Mouse (Mus musculus): ENCODE data around the gene Tspan18. TPM values are rescaled to one million over a fixed set of nuclear protein-coding genes. Genes with fewer than 3 reads are reported as not detected.

Gene Tspan18
- polyA plus RNA-seq, 1 experiment = 1.0 TPM

DNA sequence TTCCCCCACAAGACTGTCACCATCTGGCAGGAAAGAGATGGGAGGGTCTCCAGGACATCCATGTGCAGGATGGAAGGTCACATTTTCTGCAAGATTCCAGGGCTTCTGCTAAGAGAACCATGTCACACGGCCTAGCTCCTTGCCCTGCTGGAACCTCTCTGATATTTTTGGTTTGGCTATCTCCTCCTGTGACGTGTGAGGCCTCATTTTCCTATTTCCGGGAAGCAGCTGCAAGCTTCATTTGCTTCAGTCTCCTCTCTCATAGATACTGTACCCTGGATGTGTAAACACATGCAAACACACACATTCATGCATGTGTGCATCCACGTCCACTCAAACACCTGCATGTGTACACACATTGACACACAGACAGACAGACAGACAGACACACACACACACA is 171.5 kb downstream of the Tspan18 start:
- Histone ChIP-seq H3K4me1 (ENCODE audit: control insufficient read depth, insufficient read depth, low read length) (no peaks in the 10 kb centered on the region), H3K4me3 (ENCODE audit: low read depth, low read length) (no peak overlapping the region), H3K9me3 (replicated peaks; ENCODE audit: control insufficient read depth, insufficient read depth, low read length, poor library complexity, severe bottlenecking) (no peaks in the 10 kb centered on the region), H3K27ac (ENCODE audit: insufficient read depth, low read length) (no peak overlapping the region), H3K9ac (ENCODE audit: low read depth, poor library complexity, severe bottlenecking) (no peak overlapping the region), H3K27me3 (ENCODE audit: control insufficient read depth, insufficient read depth, low read length, poor library complexity, severe bottlenecking) (no peaks in the 10 kb centered on the region), H3K36me3 (ENCODE audit: control insufficient read depth, insufficient read depth, low read length, poor library complexity, severe bottlenecking) (no peaks in the 10 kb centered on the region)
- TF ChIP-seq POLR2A (IDR thresholded peaks at IDR 0.05; ENCODE audit: insufficient read depth, low read length) = no peak
- no peak for TF ChIP-seq CTCF (IDR thresholded peaks at IDR 0.05; ENCODE audit: low read depth, low read length)

DNA sequence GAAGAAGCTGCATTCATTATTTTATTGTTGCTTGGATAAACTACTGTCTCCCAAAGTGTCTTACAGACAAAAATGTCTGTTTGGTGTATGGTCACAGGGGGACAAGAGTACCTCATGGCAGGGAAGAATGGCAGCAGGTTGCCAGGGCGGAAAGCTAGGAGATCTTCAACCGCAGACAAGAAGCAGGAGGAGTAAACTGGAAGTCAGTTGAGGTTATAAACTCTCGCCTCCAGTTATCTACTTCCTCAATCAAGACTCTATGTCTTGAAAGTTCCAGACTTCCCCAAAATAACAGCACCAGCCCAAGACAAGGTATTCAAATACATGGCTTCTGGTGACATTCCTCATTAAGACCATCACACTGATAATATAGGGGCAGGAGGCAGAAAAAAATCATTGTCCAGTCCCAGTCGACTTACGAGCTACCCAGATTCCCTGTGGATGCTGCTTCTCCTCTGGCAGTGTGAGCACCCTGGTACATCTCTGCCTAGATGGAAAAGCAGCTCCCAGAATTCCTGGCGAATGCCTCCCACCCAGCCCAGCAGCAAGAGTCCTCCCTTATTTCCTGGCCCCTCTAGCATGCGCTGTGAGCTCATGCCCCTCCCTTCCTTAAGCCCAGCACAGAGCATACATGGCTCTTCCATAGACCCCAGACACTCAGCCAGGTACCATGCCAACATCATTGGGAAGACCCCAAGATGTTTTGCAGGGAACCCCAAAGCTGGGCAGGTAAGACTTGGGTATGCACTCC is 172.2 kb downstream of the Tspan18 start:
- Histone ChIP-seq H3K9ac (ENCODE audit: low read depth, poor library complexity, severe bottlenecking) (no peak overlapping the region), H3K4me3 (ENCODE audit: low read depth, low read length) (no peak overlapping the region), H3K27me3 (ENCODE audit: control insufficient read depth, insufficient read depth, low read length, poor library complexity, severe bottlenecking) (no peaks in the 10 kb centered on the region), H3K9me3 (replicated peaks; ENCODE audit: control insufficient read depth, insufficient read depth, low read length, poor library complexity, severe bottlenecking) (no peaks in the 10 kb centered on the region), H3K27ac (ENCODE audit: insufficient read depth, low read length) (no peak overlapping the region), H3K36me3 (ENCODE audit: control insufficient read depth, insufficient read depth, low read length, poor library complexity, severe bottlenecking) (no peaks in the 10 kb centered on the region), H3K4me1 (ENCODE audit: control insufficient read depth, insufficient read depth, low read length) (no peaks in the 10 kb centered on the region)
- TF ChIP-seq CTCF (IDR thresholded peaks at IDR 0.05; ENCODE audit: low read depth, low read length) = no peak
- TF ChIP-seq POLR2A (IDR thresholded peaks at IDR 0.05; ENCODE audit: insufficient read depth, low read length) = no peak
- no peak for TF ChIP-seq EP300 (IDR thresholded peaks at IDR 0.05; ENCODE audit: insufficient read depth, low read depth, low read length)

DNA sequence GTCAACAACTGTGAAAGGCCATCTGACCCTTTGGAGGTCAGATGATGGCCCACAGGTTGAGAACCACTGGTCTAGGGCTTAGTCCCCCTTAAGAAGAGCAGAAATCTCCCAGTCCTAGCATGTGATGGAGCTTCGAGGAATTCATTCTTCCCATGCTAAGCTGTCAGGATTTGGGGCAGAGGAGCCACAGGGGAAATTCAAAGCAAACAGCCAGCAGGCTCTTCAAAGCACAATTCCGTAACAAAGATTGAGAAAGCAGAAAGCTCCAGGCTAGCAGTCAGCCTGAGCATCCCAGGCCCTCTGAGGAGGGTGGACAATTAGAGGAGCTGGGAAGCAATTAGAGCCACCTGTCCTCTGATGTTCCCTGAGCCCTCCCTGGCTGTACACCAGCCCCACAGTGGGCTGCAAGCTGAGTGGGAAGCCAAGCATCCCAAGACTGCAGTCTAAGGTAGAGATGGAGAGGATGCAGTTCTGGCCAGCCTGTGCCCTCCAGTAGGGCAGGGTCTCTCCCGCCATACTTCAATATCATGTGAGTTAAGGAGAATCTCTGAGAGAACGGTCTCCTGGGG is 173.8 kb downstream of the Tspan18 start:
- Histone ChIP-seq H3K9ac (ENCODE audit: low read depth, poor library complexity, severe bottlenecking) (no peak overlapping the region), H3K4me3 (ENCODE audit: low read depth, low read length) (no peak overlapping the region), H3K4me1 (ENCODE audit: control insufficient read depth, insufficient read depth, low read length) (no peaks in the 10 kb centered on the region), H3K27me3 (ENCODE audit: control insufficient read depth, insufficient read depth, low read length, poor library complexity, severe bottlenecking) (no peaks in the 10 kb centered on the region), H3K27ac (ENCODE audit: insufficient read depth, low read length) (no peak overlapping the region), H3K9me3 (replicated peaks; ENCODE audit: control insufficient read depth, insufficient read depth, low read length, poor library complexity, severe bottlenecking) (no peaks in the 10 kb centered on the region), H3K36me3 (ENCODE audit: control insufficient read depth, insufficient read depth, low read length, poor library complexity, severe bottlenecking) (no peaks in the 10 kb centered on the region)
- no peak for TF ChIP-seq CTCF (IDR thresholded peaks at IDR 0.05; ENCODE audit: low read depth, low read length)
- no peak for TF ChIP-seq POLR2A (IDR thresholded peaks at IDR 0.05; ENCODE audit: insufficient read depth, low read length)
- TF ChIP-seq EP300 (IDR thresholded peaks at IDR 0.05; ENCODE audit: insufficient read depth, low read depth, low read length) = no peak

DNA sequence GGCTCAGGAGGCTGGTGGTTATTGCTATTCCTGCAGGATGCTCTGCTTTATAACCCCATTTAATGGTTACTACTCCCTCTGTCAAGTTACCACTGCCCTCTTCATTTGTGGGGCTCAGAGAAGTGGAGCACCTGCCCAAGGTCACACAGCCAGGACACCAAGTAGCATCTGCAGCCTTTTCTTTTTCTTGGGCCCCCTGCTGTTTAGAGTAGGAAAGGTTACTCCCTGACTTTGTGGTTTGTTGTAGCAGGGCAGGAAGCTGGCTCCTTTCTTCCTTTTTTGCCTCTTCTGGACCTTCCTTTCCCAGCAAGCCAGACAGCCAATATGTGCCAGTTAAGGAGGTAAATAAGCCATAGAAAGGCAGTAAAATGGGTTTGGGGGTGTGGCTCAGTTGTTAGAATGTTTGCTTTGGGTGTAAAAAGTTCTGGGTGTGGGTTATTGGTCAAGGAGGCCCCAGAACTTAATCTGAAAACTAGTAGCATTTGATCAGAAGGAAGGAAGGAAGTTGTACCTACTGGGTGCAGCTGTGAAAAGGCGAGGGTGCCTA is 179.7 kb downstream of the Tspan18 start:
- Histone ChIP-seq H3K27me3 (ENCODE audit: control insufficient read depth, insufficient read depth, low read length, poor library complexity, severe bottlenecking) (no peaks in the 10 kb centered on the region), H3K36me3 (ENCODE audit: control insufficient read depth, insufficient read depth, low read length, poor library complexity, severe bottlenecking) (no peaks in the 10 kb centered on the region), H3K4me3 (ENCODE audit: low read depth, low read length) (no peak overlapping the region), H3K9ac (ENCODE audit: low read depth, poor library complexity, severe bottlenecking) (no peak overlapping the region), H3K27ac (ENCODE audit: insufficient read depth, low read length) (no peak overlapping the region), H3K9me3 (replicated peaks; ENCODE audit: control insufficient read depth, insufficient read depth, low read length, poor library complexity, severe bottlenecking) (no peaks in the 10 kb centered on the region), H3K4me1 (ENCODE audit: control insufficient read depth, insufficient read depth, low read length) (peaks cover 2% of the 10 kb centered on the region)
- TF ChIP-seq CTCF (IDR thresholded peaks at IDR 0.05; ENCODE audit: low read depth, low read length) = no peak
- TF ChIP-seq POLR2A (IDR thresholded peaks at IDR 0.05; ENCODE audit: insufficient read depth, low read length) = no peak

DNA sequence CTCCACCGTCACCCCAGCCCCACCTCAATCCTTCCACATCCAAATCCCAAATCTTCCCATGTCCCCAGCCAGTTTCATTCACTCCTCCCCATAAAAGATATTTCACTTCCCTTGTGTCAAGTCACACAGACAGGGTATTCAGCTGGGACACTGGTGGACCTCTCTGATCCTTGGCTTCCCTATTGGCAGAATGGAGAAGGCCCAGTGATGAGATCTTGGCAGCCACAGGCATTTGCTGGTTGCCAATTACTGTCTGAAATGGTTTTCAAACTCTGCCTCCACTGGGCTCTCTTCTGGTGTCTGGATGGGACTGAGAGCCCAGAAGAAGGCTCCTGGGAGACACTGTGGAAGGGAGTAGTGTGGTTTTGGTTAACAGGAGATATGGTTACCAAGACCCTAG is 180.5 kb downstream of the Tspan18 start:
- Histone ChIP-seq H3K9me3 (replicated peaks; ENCODE audit: control insufficient read depth, insufficient read depth, low read length, poor library complexity, severe bottlenecking) (no peaks in the 10 kb centered on the region), H3K9ac (ENCODE audit: low read depth, poor library complexity, severe bottlenecking) (no peak overlapping the region), H3K36me3 (ENCODE audit: control insufficient read depth, insufficient read depth, low read length, poor library complexity, severe bottlenecking) (no peaks in the 10 kb centered on the region), H3K4me3 (ENCODE audit: low read depth, low read length) (no peak overlapping the region), H3K27ac (ENCODE audit: insufficient read depth, low read length) (no peak overlapping the region), H3K27me3 (ENCODE audit: control insufficient read depth, insufficient read depth, low read length, poor library complexity, severe bottlenecking) (no peaks in the 10 kb centered on the region), H3K4me1 (ENCODE audit: control insufficient read depth, insufficient read depth, low read length) (peaks cover 2% of the 10 kb centered on the region)
- no peak for TF ChIP-seq CTCF (IDR thresholded peaks at IDR 0.05; ENCODE audit: low read depth, low read length)
- no peak for TF ChIP-seq EP300 (IDR thresholded peaks at IDR 0.05; ENCODE audit: insufficient read depth, low read depth, low read length)
- TF ChIP-seq POLR2A (IDR thresholded peaks at IDR 0.05; ENCODE audit: insufficient read depth, low read length) = no peak

DNA sequence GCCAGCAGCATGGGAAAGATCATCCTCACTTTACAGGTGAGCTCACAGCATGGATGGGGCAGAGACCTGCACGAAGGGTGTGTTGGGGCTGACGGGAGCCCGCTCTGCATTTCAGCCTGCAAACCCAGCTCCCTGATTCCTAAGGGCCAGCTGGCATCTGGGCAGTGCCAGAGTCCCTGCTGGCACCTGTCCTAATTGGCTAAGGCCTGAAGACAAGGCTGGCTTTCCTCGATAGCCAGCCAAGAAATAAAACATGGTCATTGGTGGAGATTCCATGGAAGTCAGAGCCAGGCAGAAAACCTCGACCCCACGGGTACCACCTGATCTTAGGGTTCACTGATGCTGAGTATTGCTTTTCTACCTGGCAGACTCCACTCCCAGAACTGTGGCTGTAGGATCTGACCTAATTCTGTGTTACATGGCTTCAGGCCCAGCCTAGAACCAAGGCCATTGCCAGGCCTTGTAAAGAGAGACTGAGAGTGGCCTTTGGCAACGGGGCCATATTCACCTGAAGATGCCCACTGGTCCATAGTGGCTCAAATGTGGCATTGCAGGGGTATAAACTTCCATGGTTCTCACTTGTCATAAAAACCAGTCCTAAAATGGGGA is 181.3 kb downstream of the Tspan18 start:
- H3K4me3 ChIP-seq (ENCODE audit: low read depth, low read length) = no peak overlapping the region
- no peak overlapping the region for H3K27ac ChIP-seq (ENCODE audit: insufficient read depth, low read length)
- H3K9ac ChIP-seq (ENCODE audit: low read depth, poor library complexity, severe bottlenecking) = no peak overlapping the region
- no peaks in the 10 kb centered on the region for H3K27me3 ChIP-seq (ENCODE audit: control insufficient read depth, insufficient read depth, low read length, poor library complexity, severe bottlenecking)
- H3K36me3 ChIP-seq (ENCODE audit: control insufficient read depth, insufficient read depth, low read length, poor library complexity, severe bottlenecking) = no peaks in the 10 kb centered on the region
- TF ChIP-seq EP300 (IDR thresholded peaks at IDR 0.05; ENCODE audit: insufficient read depth, low read depth, low read length) = no peak
- TF ChIP-seq CTCF (IDR thresholded peaks at IDR 0.05; ENCODE audit: low read depth, low read length) = no peak
- no peak for TF ChIP-seq POLR2A (IDR thresholded peaks at IDR 0.05; ENCODE audit: insufficient read depth, low read length)
- H3K4me1 ChIP-seq (ENCODE audit: control insufficient read depth, insufficient read depth, low read length) = peaks cover 2% of the 10 kb centered on the region
- no peaks in the 10 kb centered on the region for H3K9me3 ChIP-seq (replicated peaks; ENCODE audit: control insufficient read depth, insufficient read depth, low read length, poor library complexity, severe bottlenecking)
